ENCODE assay signal across 12 mouse cellular contexts in the genomic region with DNA sequence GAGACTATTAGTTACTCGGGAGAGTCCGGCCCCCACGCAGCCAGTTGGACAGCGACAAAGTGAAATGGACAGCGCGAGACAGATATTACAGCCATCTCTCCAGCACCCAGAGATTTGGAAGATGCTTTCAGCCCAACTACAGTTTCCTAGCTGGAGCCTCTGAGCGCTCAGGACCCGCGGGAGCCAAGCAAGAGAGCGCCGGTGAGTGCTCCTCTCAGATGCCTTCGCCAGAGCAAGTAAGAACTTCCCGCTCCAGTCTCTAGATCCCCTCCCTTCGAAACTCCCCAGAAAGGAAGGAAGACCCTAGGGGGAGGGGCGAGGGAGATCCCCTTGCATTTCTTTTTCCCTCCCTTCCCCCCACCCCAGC. TPM values are rescaled to one million over a fixed set of nuclear protein-coding genes. Genes with fewer than 3 reads are reported as not detected.
DNase-seq lines count a peak whose midpoint lies in the region; ATAC-seq and TF ChIP-seq lines count a peak whose summit lies in the region.
"Had no signal": no experiment of that assay in that cellular context is flagged by ENCODE, and none has a peak within 500 bp of the region (broad histone marks: within the 10 kb centered on the region; RNA-seq: fewer than 3 reads in every experiment).

No protein-coding gene starts in this region.

- WGBS in hindbrain, postnatal 0 days, result 0% methylated on average over 15 of the region's 15 CpGs
- under 1% methylated on average over 15 of the region's 15 CpGs for WGBS in olfactory bulb, adult 2 months

- peak; percentile 14 for DNase-seq in adrenal gland, postnatal 14 days
- no peak for DNase-seq in adrenal gland, adult 2 months
- DNase-seq in ovary, postnatal 36 days (ENCODE audit: low spot score), result peak; percentile 6
- DNase-seq in ovary, postnatal 14 days (ENCODE audit: low spot score), result no peak
- DNase-seq in hindbrain, postnatal 0 days (ENCODE audit: low spot score), result peak; percentile 10
- DNase-seq in cerebellum, postnatal 25 days, result no peak
- DNase-seq in thymus, postnatal 36 days, result no peak
- DNase-seq: liver, embryonic 13.5 days had no signal

- no peaks in the 10 kb centered on the region for H3K9me3 ChIP-seq in hindbrain, postnatal 0 days (ENCODE audit: low read length)
- H3K9me3 ChIP-seq: heart, embryonic 15.5 days; liver, embryonic 13.5 days had no signal

- no peaks in the 10 kb centered on the region for H3K4me1 ChIP-seq in hindbrain, postnatal 0 days (ENCODE audit: insufficient read depth, low read length)
- peaks cover 14% of the 10 kb centered on the region for H3K4me1 ChIP-seq in olfactory bulb, adult 2 months (ENCODE audit: control insufficient read depth, insufficient read depth, low read length)
- H3K4me1 ChIP-seq: heart, embryonic 15.5 days; liver, embryonic 13.5 days had no signal

- H3K9ac ChIP-seq in hindbrain, postnatal 0 days (replicated peaks; ENCODE audit: low read length), result peak overlapping the region; percentile 33; the same call in 1 of the 2 replicates
- H3K9ac ChIP-seq: heart, embryonic 15.5 days; liver, embryonic 13.5 days had no signal

- H3K36me3 ChIP-seq in hindbrain, postnatal 0 days (ENCODE audit: insufficient read depth, low read length), result no peaks in the 10 kb centered on the region
- H3K36me3 ChIP-seq: heart, embryonic 15.5 days; liver, embryonic 13.5 days had no signal

- peaks cover 20% of the 10 kb centered on the region for H3K27me3 ChIP-seq in hindbrain, postnatal 0 days (ENCODE audit: insufficient read depth, low read length)

- ATAC-seq in hindbrain, postnatal 0 days, result peak; percentile 48
- ATAC-seq: activated CD4-positive, CD25-positive, alpha-beta regulatory T cell, adult 4 months had no signal

- no peak for TF ChIP-seq POLR2A in olfactory bulb, adult 2 months (IDR thresholded peaks at IDR 0.05; ENCODE audit: insufficient read depth, low read depth, low read length)

- peak overlapping the region; percentile 42 for H3K4me3 ChIP-seq in hindbrain, postnatal 0 days (ENCODE audit: low read length)
- H3K4me3 ChIP-seq in olfactory bulb, adult 2 months (ENCODE audit: insufficient read depth, low read depth, low read length), result peak overlapping the region; percentile 48
- H3K4me3 ChIP-seq: heart, embryonic 15.5 days; liver, embryonic 13.5 days had no signal

- H3K27ac ChIP-seq in hindbrain, postnatal 0 days, result no peak overlapping the region
- H3K27ac ChIP-seq in olfactory bulb, adult 2 months (ENCODE audit: insufficient read depth, low read depth, low read length), result no peak overlapping the region
- H3K27ac ChIP-seq: heart, embryonic 15.5 days; liver, embryonic 13.5 days had no signal

- peak overlapping the region; percentile 74 for H3K4me2 ChIP-seq in hindbrain, postnatal 0 days (ENCODE audit: low read depth, low read length)
- H3K4me2 ChIP-seq: heart, embryonic 15.5 days; liver, embryonic 13.5 days had no signal

- TF ChIP-seq CTCF in hindbrain, postnatal 0 days (IDR thresholded peaks at IDR 0.05; ENCODE audit: low read depth), result no peak
- TF ChIP-seq CTCF in olfactory bulb, adult 2 months (IDR thresholded peaks at IDR 0.05; ENCODE audit: insufficient read depth, low read depth, low read length), result no peak

RNA-seq across cellular contexts. Expression of gene Htr1a, which starts 0.4 kb away (rescaled TPM):
- total RNA-seq in adrenal gland, postnatal 14 days (2021), result not detected in 2 replicates
- total RNA-seq in adrenal gland, adult 2 months (2021), result not detected
- not detected in 2 replicates for polyA plus RNA-seq in adrenal gland, adult 2 months (2012; rRNA removed)
- total RNA-seq in hindbrain, postnatal 0 days (2014; rRNA removed), result 9.1 and 9.3 TPM in 2 replicates
- polyA plus RNA-seq in hindbrain, postnatal 0 days (2015; fragmentation: Nextera tagmentation; extraction: Ambion mirVana), result 3.9 and 4.6 TPM in 2 replicates
- not detected in 2 replicates for polyA plus RNA-seq in olfactory bulb, adult 2 months (2012; ENCODE audit: insufficient read depth, insufficient read length, low replicate concordance, missing spikeins)
- total RNA-seq: common myeloid progenitor, adult 5-6 weeks had no signal
- polyA plus RNA-seq: activated CD4-positive, CD25-positive, alpha-beta regulatory T cell, adult 4 months; heart, embryonic 15.5 days; liver, embryonic 13.5 days had no signal

Comparison
In these comparisons a context has a peak if more than half of its experiments do, and no peak if none do; other contexts are left out.
1. DNase-seq: peak in adrenal gland, postnatal 14 days (single experiment), ovary, postnatal 36 days (single experiment) and hindbrain, postnatal 0 days (single experiment); none in adrenal gland, adult 2 months (single experiment), ovary, postnatal 14 days (single experiment), cerebellum, postnatal 25 days (0 of 2) and thymus, postnatal 36 days (0 of 2).
2. RNA of gene Htr1a, which starts 0.4 kb away (total RNA-seq): 9.1 to 9.3 TPM in hindbrain, postnatal 0 days; not detected in adrenal gland, postnatal 14 days and not detected in adrenal gland, adult 2 months; every median in the first group is over 10 times any median in the second.